Mouse (Mus musculus) large intestine, adult 2 months (tissue): ENCODE results near the gene Hmmr. TPM values are rescaled to one million over a fixed set of nuclear protein-coding genes. Genes with fewer than 3 reads are reported as not detected.
A peak's percentile ranks its signal among the peaks of the same experiment; 100 is the strongest.
"Not testable (repeated sequence)": the region's sequence is repeated elsewhere in the genome, so short reads cannot be mapped to it uniquely, and the experiment has no call there.

Experiments
- DNase-seq: peaks from one replicate; pipeline ENCODE4 v3.0.0-alpha.2; 2012; ENCODE audit warnings: low read depth, low spot score
- WGBS: fragments of 180-500 bp; shearing (Covaris S2); methylation state at CpG from one replicate; pipeline ENCODE4 v1.1.7; 2018; 5-methylcytosine and 5-hydroxymethylcytosine counted together
- polyA plus RNA-seq: library from polyadenylated mRNA; depleted of rRNA; stranded (reverse); fragments of >200 nt; gene quantifications from 2 replicates; pipeline ENCODE4 v1.2.3, GENCODE M21; 2012; rRNA removed

Hmmr gene
- polyA plus RNA-seq, 1 experiment: 6.9 TPM

DNA sequence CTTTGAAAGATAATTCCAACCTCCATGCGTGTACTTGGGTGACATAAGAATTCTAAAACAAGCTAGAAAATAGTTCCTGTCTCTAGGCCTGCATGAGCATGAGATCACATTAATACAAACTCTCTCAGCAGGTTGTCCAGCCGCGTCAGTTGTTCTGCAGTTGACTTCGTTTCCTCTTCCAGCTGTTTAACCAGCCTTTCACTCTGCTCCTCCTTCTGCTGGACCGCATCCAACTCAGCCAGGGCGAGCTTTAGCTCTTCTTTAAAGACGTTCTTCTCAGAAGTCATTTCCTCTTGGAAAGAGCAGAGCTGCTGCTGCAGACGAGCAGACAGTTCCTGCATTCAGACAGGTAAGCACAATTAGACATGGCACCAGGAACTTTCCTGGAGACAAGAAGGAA lies 19.4 kb downstream of the Hmmr start:
- no peak for DNase-seq
- WGBS: 31% methylated on average over 8 of the region's 8 CpGs

- WGBS: 92% methylated on average over 6 of the region's 6 CpGs
Measured at GRCm38 (mm10) chr11:40709899-40710298, 23.3 kb downstream of the Hmmr start.

DNA sequence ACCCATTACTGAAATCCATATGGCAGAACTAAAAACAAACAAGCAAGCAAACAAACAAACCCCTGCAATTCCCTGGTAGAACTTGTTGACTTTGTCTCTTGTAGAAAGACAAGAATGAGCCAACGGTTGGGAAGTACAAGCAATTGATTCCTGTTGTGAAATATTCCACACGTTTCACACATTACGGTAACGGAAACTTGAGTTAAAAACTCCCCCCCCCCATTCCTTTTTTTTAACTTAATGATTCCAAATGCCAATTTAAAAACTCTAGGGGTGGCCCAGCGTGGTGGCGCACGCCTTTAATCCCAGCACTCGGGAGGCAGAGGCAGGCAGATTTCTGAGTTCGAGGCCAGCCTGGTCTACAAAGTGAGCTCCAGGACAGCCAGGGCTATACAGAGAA lies 38.1 kb downstream of the Hmmr start, which contains the start of gene Mat2b:
Gene Mat2b, minus strand, starts transcription at position 101 of the 400 bp plus-strand sequence.
- 79% methylated on average over 9 of the region's 9 CpGs for WGBS
- no peak for DNase-seq

More at GRCm38 (mm10) chr11:40709899-40710298, 23.3 kb downstream of the Hmmr start:
- DNase-seq: not testable (repeated sequence)

- DNase-seq: peak; percentile 52
Measured at GRCm38 (mm10) chr11:40694311-40695087, 38.7 kb downstream of the Hmmr start.

DNA sequence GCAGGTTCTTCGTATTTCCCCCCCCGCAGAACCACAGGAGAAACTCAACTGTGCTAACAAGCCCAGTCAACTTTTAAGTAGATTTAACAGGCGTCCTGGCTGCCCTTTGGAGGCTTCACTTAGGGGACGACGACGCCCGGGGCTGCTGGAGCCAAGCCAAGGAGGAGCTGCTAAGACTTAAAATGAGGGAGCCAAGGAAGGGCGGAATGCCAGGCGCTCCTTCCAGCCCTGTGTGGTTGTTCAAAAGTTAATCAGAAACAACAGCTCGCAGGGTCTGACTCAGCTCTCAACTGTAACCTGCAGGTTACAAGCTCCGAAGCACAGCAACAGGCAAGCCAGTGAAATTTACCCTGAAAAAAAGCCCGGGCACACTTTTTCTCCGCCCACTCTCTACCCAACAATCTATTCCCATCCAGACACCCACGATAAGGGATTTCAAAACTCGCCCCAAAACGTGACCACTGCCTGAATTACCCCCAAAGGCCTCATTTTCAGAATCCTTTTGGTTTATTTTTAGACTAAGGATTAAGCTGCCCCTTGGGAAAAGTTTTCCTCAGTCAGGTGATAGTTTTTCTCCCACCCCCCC lies 39.8 kb downstream of the Hmmr start:
- peak; percentile 57 for DNase-seq
- WGBS: under 1% methylated on average over 16 of the region's 16 CpGs

More at GRCm38 (mm10) chr11:40694311-40695087, 38.7 kb downstream of the Hmmr start:
- under 1% methylated on average over 31 of the region's 31 CpGs for WGBS

DNA sequence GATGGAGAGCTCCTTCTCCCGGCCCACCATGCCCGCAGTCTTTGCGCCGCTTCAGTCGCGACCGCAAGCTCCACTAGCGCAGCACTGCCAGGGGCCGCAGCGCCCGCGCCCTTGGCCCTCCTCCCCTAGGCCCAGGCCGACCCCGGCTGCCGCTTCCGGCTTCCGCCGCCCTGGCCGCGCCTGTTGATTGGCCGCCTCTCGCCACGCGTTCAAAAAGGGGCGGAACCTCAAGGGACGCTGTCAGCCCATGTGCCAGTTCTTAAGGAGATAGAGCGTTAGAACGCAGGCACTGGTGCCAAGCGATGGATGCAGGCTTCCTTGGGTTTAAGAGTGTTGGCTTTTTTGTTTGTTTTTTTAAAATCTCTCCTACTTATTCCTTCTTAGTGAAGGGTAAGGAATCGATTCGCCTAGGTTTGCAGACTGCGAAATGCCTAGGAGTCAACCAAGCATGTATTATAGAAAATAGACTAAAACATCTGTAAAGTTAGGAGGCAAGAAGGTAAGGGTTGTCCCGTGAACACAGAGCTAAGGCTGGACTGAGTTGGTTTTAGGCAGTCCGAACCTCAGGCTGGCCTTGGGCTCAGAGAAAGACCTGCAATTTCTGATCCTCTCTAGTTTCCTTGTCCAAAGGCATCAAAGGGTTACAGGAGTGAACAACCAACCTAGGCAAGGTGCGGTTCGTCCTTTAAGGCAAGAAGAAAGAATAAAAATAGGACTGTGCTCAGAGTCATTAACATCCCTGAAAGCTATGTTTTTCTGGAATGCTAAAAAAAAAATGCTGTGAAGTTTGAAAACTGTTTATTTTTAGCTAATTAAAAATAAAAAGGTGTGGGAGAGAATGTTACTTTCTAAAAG lies 40.5 kb downstream of the Hmmr start:
- 1% methylated on average over 36 of the region's 36 CpGs for WGBS

DNA sequence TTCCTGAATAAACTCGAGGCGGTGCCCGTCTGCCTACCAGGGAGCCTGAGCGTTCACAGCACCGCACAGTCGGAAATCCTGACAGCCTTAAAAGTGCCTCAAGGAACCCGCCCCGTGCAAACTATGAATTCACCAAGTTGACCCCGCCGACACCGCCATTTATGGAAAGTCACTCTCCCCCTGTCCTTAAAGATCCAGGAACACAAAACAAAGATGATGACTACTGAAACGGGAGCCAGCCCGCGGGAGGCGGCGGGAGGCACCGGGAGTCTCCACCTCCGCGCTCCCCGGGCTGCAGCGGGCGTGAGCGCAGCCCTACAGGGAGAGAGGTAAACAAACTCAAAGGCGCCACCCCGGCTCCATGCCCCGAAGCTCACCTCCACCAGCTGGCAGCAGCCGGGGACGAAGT lies 41.1 kb downstream of the Hmmr start:
- under 1% methylated on average over 28 of the region's 28 CpGs for WGBS
- DNase-seq: no peak

More for the DNA sequence above, 40.5 kb downstream of the Hmmr start:
- peak; percentile 77 for DNase-seq

GRCm38 (mm10) chr11:40690444-40691127 lies 42.6 kb downstream of the Hmmr start:
- 16% methylated on average over 5 of the region's 5 CpGs for WGBS
- no peak for DNase-seq

DNA sequence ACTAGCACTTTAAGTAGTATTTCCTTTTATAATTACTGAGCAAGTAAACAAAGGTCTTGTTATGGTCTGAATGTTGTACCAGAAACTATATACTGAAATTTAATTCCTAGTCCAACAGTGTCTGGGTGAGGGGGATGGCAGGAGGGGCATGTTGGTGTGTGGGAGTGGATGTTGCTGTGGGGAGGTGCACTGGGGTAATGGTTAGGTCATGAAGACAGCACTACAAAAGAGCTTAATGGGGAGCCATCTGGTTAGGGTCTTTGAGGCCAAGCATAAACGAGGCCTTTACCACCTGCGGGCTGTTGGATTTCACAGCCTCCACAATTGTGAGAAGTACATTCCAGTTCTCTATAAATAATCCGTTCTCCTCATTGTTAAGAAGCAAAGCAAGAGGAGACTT lies 49.9 kb downstream of the Hmmr start:
- no peak for DNase-seq
- 76% methylated on average over 3 of the region's 3 CpGs for WGBS

DNA sequence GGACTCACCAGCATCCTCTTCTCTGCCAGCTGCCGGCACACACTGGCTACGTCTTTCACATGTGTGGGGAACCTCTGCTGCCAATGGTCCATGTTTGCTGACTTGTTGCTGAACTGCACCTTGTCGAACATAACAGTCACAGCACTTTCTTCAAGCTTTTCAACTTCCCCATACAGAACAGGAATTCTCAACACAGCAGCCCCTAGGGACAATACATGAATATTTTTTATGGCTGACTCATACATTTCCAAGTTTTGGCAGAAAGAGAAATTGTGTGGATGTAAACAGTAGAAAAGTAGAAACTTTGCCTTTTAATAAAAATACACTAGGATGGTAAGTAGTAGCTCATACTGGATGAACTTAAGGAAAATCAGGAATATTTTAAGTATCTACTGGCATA lies 50.8 kb downstream of the Hmmr start:
- WGBS: 86% methylated on average over 3 of the region's 3 CpGs
- DNase-seq: no peak

GRCm38 (mm10) chr11:40677169-40677568 lies 56.1 kb downstream of the Hmmr start:
- 100% methylated on average over 1 of the region's 1 CpGs for WGBS
- no peak for DNase-seq

DNA sequence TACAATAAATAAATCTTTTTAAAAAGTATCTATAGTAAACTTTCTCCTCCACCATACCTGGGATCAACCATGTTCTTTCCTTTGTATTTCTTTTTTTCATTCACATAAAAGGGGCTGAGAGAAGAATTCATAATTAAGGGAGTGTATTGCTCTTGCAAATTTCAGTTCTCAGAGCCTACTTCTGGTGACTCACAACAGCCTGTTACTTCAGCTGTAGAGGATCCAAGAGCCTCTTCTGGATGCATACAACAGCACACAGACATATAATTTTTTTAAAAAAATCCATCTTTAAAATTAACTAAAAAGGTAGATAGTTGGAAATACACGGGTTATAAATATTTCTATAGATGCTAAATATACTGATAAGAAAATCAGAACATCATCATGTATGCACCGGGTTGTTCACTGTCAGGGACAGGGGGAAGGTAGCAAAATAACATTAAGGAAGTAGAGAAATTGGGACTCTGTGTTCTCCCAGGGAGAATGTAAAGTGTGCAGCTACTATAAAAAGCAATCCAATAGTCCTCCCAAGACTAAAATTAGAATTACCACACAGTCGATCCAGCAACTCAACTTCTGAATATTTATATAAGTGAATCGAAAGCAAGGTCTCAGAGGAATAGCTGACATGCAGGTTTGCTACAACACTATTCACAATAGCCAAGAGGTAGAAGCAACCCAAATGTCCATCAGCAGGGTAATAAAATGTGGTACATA lies 58.0 kb downstream of the Hmmr start:
- WGBS: 75% methylated on average over 4 of the region's 4 CpGs
- DNase-seq: no peak

Other genes with a start within 250 kb of the Hmmr start
- gene Mat2b, start 38.2 kb downstream of the Hmmr start, polyA plus RNA-seq: 30.4 and 38.7 TPM in 2 replicates
- 10.1 and 11.6 TPM in 2 replicates for gene Nudcd2, start 245 bp upstream of the Hmmr start, polyA plus RNA-seq
- gene Ccng1, start 21.9 kb upstream of the Hmmr start, polyA plus RNA-seq: 8.4 and 11.3 TPM in 2 replicates